Mouse (Mus musculus): ENCODE data around the gene Steap3.

DNA sequence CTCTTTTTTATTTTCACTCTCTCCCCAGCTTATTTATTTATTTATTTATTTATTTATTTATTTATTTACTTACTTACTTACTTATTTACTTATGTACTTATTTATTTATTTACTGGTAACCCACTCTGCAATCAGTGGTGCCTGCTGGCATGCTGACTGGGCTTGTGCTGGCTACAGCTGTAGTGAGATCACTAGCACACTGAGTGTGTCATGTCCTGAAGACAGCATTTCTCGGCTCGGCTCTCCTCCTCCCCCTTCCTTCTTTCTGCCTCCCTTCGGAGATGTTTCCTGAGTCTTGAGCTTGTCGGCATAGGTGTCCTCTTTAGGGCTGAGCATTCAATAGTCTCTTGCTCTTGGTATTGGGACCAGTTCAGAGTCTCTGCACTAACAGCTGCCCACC is 73.6 kb downstream of the Steap3 start:
- TF ChIP-seq CTCF (IDR thresholded peaks at IDR 0.05; ENCODE audit: low read depth), result no peak
- TF ChIP-seq EP300 (IDR thresholded peaks at IDR 0.05; ENCODE audit: low read depth), result no peak
